Mouse (Mus musculus) spleen, embryonic (tissue): Measurements from ENCODE around the gene Gbe1.

Source experiments
- CTCF ChIA-PET: fragments of 350-600 bp; sonication (Branson Sonifier 250); formaldehyde crosslinking; loops from one replicate; lab custom pipeline; 2022; lab: Charles Lee

Gbe1 gene

GRCm38 (mm10) chr16:70568341-70569265, 254.9 kb downstream of the Gbe1 start:
- CTCF ChIA-PET: no interaction called here

- CTCF ChIA-PET: no interaction called here
Observed at GRCm38 (mm10) chr16:70585964-70586363, 272.2 kb downstream of the Gbe1 start.

DNA sequence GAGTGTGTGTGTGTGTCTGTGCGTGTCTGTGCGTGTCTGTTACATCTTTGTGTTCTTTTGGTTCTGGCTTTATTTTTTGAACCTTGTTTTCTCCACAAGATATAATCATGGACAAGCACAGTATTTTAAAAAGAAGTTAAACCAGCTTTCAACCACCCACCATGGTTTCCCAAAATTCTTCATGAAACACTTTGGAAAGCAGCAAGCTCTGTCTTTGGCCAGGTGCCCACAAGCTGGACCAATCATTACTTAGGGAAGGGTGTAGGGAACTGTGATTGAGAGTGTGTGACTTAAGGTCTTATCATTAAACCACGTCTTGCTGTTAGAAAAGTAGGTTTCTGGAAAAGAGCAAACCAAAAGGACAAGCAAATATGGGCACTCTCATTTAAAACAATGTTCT, 288.6 kb downstream of the Gbe1 start:
- CTCF ChIA-PET: interaction anchor here (0.7 kb wide), 1 partner anchor 932 kb away, joined by 4 read pairs; no protein-coding TSS in a partner anchor

DNA sequence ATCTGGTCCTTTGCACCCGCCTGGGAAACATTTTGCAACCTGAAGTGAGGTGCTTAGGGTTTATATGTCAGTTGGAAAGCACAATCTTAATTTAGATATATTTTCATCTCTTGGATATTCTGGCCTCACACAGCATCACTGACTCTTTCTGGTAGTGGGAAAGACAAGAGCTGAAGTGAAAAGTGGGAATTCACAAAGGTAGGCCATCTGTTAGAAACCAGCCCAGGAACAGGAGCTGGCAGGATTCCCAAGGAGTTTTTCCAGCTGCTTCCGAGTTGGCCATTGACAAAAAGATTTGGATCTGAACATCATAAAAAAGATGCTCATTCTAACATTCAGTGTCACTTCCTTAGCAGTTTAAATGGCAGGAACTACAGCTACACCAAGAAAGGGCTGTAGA, 294.6 kb downstream of the Gbe1 start:
- CTCF ChIA-PET: no interaction called here

GRCm38 (mm10) chr16:70617691-70618090, 303.9 kb downstream of the Gbe1 start:
- CTCF ChIA-PET: no interaction called here

GRCm38 (mm10) chr16:70618168-70618567, 304.4 kb downstream of the Gbe1 start:
- CTCF ChIA-PET: interaction anchor here (0.6 kb wide), 1 partner anchor 310 kb away, joined by 17 read pairs; no protein-coding TSS in a partner anchor
